Mouse (Mus musculus): ENCODE results near the gene Acot12. TPM values are rescaled to one million over a fixed set of nuclear protein-coding genes. Genes with fewer than 3 reads are reported as not detected.

The Acot12 gene
- polyA plus RNA-seq (2014; fragmentation: Illumina TruSeq; extraction: RNeasy Lipid Tissue Mini Kit (QIAGEN cat#74804); ENCODE audit: low read depth, low replicate concordance), result not detected

GRCm38 (mm10) chr13:91741280-91742047 is at the start of gene Acot12:
Acot12 (plus strand) TSS chr13:91741512.

GRCm38 (mm10) chr13:91807155-91807839 is 66.0 kb downstream of the Acot12 start, which contains the start of gene Zcchc9:
Zcchc9 (minus strand) TSS chr13:91807705.

Other genes starting within 250 kb of the Acot12 start
- 20.8 TPM for gene Zcchc9, start 66.2 kb downstream of the Acot12 start, polyA plus RNA-seq (2014; fragmentation: Illumina TruSeq; extraction: RNeasy Lipid Tissue Mini Kit (QIAGEN cat#74804); ENCODE audit: low read depth, low replicate concordance)
- gene Ckmt2, start 135.4 kb downstream of the Acot12 start, polyA plus RNA-seq (2014; fragmentation: Illumina TruSeq; extraction: RNeasy Lipid Tissue Mini Kit (QIAGEN cat#74804); ENCODE audit: low read depth, low replicate concordance), result 3,168 TPM

All from heart, adult 10 weeks (tissue).